Mouse (Mus musculus) lung, postnatal 36 days (tissue): ENCODE results near the gene Mark1.

ENCODE experiments used
- DNase-seq: peaks from one replicate; pipeline ENCODE4 v3.0.0; 2022; ENCODE audit warnings: mixed read lengths

Mark1 gene

DNA sequence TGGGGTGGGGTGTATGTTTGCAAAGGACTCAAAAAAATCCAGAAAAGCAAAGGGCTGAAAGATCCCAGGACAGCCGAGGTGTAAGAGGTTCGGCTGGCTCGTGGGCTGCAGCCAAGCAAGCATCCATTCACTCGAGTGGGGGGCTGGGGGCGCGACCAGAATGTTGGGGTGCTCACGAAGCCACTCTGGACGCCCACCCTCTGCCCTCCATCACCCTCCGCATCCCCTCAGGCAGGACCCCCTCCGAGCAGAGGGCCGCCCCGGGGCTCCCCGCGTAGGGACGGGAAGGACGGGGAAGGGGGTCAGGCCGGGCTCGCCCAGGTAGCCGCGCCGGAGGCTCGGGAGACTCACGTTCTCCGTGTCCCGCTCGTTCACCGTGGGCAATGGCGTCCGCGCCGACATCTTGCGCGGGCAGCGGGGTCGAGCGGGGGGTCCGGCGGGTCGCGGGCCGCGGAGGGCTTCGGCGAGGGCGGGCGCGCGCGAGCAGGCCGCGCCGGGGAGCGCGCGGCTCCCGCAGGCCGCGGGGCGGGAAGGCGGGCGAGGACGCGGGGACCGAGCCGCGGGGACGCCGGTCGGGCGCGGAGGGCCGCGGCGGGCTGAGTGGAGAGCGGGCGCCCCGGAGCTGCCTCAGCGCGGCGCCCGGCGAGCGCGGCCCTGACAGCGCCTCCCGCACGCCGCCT is at the start of gene Mark1:
Gene Mark1 (minus strand): TSS at position 500 of the 680 bp plus-strand sequence.
- no peak for DNase-seq

DNA sequence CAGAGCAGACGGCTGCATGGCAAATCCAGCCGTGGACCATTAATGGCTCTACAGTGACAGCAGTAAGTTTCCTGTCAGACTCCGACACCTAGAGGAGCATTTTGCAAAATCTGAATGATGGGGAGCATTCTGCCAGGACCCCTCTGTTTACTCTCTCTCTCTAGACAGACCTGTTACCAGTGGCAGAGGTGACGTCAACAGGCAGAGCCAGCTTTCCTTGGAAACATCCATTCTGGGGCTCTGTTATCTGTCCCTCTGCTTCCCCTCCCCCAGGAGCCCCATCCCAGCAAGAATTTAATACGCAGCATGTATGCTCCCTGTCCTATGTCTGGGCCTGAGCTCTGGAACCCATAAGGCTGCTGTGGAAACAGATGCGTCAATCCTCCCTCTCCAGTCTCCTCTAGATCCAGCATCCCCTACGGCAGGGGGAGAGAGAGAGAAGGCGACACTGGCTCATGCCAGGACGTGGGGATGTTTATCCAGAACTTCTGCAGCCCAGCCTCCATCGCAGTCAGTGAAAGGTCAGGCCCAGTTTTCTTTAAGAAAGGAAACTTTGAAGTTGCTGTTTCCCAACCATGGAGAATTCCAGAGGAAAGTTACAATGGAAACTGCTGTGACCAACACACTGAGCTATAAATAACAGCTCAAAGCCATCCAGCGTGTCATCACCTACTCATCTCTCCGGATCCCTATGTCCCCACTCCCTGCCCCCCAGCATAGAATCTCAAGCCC is 48.3 kb upstream of the Mark1 start:
- peak; percentile 10 for DNase-seq

DNA sequence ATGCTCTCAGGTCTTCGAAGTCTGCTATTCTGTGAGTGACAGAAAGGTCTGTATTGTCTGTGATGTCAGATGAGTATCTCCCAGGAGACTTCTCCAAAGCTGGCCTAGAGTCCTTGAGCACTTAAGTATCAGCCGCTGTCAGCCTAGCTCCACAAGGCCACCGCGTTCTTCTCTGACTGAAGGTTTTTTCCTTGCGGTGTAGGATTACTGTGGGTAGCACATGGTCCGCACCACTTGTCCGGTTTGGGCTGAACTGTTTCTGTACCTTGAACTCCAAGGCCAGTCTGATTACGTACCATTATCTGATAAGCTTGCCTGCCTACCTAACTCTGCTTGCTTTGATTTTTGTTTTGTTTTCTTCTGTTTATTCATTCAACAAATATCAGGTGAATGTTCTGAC is 47.1 kb upstream of the Mark1 start:
- DNase-seq, result no peak

DNA sequence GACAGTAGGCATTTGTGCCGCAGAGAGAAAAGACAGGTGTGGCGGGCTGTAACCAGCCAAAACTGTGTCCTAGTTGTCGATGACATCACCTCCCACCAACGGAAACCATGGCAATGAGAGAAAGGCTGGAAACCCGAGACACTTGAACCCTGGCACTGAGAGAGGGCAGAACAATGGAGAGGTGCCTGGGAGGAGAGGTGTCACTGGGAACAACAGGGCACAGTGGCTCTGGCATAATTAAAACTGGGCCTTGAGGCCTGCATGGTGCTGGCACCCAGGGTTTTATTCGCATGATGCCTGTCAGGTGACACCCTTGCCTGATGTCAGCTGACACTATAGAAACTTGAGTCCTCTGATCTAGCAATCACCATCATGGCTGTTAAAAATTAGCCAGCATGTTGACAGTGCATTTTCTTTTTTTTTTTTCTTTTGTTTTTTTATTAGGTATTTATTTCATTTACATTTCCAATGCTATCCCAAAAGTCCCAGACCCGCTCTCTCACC is 38.9 kb upstream of the Mark1 start:
- DNase-seq, result no peak

DNA sequence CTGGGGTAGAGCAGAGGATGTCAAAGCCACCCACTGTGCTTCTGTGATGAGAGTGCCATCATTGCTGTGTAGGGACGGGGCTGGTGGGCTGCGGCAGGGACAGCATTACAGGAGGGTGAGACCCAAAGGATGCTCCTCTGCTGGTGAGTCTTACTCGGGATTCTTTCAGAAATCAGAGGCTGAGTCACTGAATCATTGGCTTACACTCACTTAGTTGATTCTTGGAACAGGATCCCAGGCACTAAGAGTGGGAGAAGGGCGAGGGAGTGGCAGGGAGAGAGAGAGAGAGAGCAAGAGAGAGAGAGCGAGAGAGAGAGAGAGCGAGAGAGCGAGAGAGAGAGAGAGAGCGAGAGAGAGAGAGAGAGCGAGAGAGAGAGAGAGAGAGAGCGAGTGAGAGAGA is 31.2 kb upstream of the Mark1 start:
- no peak for DNase-seq

DNA sequence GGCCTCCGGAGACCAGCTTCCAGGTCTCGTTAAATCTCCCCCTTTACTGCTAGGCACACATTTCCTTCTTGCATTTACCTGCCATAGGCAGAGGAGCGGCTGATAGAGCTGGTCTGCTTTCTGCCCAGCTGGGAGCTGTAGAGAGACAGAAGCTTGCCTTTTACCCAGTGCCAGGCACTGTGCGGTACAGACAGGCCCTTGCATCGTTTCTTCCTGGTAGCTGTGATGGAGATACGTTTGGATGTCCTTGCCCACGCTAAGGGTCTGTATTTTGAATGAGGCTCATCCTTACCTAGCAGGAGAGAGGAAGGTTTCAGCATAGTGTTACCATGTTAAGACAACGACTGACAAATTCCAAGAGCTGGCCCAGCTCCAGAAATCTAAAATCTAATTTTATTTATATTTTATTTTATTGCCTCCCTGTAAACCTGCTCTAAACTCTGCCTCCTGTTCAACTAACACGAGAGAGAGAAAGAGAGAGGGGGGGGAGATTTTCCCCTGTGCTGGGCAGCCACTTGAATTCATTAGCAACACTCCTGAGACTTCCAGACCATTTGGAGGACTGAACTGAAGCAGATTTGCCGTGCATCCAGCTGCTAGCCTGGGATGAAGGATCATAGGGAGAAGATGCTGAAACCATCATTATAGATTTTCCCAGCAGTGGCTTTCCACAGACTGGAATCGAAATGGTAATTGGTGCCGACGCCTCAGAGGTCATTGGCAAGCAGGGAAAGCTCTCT is 21.2 kb upstream of the Mark1 start:
- no peak for DNase-seq

DNA sequence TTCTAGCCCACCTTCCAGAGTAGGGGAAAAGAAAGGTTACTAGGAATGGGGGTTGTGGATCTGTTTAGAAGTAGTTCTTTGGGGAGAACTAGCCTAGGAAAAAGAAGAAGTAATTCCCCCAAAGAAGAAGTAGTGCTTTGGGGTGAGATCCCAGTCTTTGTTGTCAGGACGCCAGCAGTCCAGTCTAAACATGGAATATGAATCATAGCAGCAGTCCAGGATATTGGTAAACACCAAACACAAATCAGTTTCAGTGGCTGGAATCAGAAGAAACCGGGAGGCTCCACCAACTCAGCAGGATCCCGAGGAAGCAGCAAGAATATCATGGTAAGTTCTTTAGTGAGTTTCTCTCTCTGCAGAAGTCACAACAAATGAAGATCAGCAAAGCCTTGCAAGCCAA is 13.2 kb upstream of the Mark1 start:
- no peak for DNase-seq

DNA sequence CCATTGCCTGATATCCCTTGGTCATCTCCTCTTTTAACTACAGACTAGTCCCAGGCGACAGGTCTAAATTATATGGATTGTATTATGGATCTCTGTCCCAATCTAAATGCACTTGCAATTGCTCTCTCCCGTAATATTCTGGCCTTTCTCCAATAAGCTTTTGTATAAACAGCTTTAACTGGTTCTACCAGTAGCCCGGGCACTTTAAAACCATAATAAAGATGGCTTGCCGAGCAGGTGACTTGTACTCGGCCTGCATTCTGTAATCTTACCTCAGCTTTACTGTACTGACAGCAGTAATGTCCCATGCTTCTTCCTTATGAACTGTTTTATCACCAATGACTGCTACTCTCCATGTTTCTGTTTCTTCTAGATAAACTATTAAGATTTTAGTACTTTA is 7.7 kb upstream of the Mark1 start:
- peak; percentile 26 for DNase-seq

DNA sequence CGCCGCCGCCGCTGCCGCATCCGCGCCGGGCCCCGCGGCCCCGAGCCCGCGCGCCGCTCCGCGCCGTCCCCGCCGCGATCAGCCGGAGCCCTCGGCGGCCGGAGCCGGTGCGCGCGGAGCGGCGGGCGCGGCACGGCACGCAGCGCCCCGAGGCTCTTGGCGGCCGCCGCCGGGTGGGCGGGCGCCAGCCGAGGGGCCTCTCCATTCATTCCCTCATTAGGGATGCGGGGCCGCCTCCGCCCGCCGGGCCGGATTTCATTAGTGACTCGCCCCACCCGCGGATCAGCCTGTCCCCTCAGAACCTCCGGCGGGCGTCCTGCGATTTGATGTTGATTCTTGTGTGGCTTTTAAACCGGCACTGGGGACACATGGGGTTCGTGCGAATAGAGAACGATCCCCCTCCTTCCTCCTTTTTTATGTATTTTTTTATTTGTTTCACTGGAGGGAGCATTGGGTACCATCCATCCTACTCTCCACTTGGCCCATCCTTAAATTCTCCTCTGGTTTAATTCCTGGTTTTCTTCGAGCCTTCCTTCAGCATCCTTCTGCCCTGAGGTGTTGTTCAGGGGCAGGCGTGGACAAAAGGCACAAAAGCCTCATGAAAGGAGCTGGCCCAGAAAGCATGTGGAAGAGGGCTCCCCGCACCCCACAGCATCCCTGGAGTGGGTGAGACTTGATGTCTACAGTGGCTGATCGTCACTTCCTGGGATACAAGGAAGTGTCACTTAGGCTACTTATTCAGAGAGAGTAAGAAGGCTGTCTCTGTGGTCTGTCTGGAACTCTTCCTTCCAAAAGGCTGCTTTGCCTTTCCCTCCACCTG is 620 bp upstream of the Mark1 start:
- DNase-seq, result no peak

DNA sequence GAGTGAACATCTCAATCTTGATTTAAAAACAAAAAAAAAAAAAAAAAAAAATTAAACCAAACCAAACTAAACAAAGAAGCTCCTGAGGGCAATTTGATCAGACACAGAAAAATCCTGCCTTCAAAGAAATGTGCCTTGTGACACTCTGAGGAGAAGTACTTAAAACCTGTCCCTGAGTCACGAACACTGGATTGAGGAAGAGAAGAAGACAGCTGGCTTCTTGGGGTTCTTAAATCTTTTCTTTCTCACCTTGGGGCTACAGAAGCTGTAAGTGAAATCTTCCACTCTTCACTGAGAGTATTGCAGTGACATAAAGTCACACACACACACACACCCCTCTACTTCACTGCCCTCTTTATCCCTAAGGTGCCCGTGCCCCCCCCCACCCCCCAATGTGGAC is 739 bp downstream of the Mark1 start:
- DNase-seq, result no peak

DNA sequence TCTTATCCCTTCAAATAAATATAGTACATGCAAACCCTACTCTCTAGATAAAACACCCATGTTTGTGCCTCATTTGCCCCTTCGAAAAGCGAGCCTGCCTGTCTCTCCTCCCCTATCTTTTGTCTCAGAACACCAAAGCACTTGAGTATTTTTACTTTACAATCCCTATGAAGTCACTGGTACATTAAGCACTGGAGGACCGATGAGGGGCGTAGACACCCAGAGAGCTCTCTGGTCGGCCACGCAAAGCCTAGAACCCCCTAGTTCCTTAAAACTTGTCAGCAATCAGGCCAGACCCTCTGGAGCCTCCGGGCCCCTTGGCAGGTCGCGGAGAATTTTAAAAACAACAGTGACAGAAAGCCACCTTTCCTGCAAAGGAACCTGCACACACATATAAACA is 1.2 kb downstream of the Mark1 start:
- no peak for DNase-seq

DNA sequence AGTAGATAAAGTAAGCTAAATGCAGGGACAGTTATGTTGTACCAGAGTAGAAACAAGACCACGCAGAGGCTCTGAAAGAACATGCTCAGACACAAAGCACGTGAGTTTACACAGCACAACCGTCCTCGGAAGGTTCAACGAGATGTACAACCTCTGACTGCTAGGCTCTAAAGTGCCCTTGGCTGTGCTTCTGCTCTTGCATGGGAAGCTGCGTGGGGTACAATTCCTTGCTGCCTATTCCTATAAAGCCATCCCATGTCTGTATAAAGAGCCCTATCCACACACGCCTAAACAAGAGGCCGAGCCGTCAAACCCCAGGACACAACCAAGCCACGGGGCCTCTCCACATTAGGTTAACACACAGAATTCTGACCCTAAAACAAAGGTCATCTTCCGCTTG is 1.9 kb downstream of the Mark1 start:
- DNase-seq, result no peak

DNA sequence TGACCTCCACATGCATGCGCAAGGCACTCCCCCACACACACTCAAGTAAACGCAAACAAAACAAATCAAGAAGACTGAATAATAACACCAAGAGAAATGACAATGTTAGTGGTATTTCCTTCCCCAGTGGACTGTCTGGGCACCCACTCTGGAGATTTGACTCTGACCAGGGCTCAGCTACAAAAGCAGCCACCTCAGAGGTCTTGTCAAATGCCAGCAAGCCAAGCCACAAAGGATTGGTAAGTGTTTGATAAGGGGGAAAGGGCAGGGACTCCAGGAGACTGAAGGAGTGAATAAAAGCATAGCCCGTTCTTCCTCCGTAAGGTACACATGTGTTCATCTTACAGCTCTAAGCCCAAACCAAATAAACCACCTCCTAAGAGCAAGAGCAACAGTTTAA is 4.0 kb downstream of the Mark1 start:
- no peak for DNase-seq

DNA sequence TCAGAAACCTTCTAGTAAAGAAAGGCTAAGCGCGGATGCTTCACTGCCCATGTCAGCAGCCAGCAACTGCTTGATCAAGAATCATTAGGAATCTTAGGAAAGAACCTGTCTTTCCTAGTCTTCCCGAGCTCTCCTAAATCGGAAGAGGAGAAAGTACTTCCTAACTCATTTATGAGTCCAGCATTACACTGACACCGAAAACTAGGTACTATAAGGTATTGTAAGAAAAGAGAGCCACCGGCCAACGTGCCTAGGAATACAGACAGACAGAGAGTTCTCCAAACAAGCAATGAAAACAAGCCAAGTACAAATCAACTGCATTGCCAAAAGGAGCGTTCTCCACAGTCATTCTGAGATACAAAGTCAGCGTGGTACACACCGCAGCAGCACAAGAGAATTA is 8.2 kb downstream of the Mark1 start:
- DNase-seq, result no peak

DNA sequence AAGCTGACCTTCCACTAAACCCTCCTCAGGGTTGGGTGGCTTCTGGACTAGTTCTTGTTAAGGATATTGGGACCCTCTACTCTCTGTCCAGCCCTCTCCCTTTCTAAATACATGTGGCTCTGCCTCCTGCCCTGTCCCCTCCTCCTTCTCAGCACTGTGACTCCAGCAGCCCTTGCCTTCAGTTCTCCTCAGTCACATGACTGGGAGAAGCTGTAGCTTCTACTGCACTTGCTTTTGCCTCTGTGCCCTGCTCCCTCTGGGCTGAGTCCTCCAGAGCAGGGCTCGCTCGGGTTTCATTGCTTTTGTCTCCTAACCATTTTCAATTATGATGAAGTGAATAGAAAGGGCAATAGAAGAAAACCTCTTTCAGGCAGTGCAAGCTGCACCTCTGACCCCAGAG is 12.6 kb downstream of the Mark1 start:
- DNase-seq, result no peak

DNA sequence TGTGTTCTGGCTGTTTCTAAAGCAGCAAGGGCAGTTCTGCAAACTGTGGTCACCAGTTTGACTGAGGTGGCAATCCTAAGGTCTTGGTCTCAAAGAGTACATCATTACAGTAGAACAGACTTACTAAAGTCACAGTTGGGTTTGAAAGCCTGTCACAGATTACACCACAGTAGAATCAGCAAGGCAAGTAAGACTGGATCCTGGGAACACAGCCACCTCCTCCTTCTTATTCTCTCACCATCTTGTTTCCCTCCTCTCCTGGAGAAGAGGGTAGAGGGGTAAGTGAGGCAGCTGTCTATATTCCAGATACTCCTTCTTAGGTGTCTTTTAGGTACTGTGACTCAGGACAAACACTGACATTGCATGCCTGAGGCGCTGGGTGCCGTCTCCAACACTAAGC is 14.6 kb downstream of the Mark1 start:
- no peak for DNase-seq

DNA sequence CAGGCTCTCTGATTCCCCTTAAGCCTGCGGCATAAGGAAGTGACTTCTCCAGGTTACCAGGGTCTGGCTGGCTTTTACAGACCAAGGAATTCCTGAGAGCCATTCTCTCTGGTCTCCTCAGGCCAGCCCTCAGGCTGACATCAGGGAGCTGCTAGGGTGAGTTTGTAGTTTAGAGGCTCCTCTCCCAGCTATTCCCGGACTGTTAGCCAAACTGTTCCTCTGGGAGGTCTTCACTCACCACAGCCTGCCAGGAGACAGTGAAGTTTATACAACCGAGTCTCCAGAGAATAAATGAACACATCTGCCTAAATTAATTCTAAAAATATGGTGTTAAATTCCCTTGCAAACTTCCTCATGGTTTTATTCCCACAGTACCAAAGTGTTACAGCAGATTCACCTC is 15.6 kb downstream of the Mark1 start:
- no peak for DNase-seq

DNA sequence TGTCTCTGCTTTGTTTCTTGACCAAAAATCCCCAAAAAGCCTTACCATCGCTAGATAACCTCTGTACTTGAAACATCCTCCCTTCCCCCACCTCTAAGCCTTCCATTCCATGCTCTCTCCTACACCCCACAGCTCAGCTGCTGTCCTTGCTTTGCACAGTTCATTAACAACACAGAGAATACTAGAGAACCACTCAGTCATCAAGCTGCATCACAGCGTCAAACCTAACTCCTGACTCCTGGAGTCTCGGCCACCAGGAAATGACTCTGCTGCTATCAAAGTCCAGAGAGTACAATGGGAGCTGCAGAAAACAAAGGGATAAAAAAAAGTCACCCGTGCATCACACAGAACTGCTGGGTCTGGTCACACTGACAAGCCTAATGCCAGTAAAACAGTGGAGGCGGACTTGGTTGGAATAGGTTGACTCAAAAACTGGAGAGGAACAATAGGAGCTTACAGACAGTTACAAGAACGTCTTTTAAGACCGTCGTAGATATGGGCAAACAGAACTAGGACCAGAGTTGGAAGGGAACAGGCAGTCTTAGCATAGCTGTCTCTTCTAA is 27.1 kb downstream of the Mark1 start:
- DNase-seq, result no peak

DNA sequence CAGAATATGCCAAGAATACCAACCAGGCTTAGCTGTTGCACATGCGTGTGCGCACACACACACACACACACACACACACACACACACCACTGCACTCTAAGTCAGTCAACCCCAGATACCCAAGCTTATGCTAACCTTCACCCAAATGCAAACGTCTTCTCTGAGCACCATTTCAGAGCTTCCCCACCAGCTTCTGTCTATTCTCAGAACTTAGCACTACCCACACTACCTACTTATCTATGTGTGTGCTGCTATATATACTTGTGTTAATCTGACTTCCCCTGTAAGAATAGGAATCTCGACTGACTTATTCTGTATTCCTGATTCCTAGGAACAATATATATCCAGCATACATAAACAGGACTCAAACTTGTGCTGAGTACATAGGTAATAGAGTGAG is 30.0 kb downstream of the Mark1 start:
- no peak for DNase-seq

DNA sequence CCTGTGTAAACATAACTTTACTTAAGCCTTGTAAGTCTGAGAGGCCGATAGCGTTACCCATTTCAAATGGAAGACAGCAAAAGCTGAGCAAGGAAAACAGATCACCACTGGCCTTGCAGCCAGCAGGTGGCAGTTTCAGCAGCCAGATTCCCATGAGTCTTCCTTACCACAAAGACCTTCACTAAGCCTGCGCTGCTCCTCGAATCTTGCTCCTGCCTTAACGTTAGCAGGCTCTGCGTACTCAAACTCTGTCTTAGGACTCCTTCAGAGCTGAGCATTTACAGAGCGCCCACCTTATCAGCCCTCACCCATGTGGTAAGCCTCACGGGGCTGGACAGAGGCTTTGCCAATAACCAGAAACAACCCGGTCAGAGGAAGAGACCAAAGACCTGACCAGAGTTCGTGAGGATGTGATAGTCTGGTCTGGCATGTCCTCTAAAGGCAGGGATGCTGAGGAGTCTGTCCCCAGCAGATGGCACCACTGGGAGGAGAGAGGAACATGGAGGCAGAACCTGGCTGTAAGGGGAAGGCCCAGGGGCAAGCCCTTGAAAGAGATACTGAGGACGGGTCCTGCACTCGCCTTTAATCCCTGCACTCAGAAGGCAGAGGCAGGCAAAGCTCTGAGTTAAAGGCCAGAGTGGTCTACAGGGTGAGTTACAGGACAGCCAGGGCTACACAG is 33.5 kb downstream of the Mark1 start:
- peak; percentile 54 for DNase-seq

DNA sequence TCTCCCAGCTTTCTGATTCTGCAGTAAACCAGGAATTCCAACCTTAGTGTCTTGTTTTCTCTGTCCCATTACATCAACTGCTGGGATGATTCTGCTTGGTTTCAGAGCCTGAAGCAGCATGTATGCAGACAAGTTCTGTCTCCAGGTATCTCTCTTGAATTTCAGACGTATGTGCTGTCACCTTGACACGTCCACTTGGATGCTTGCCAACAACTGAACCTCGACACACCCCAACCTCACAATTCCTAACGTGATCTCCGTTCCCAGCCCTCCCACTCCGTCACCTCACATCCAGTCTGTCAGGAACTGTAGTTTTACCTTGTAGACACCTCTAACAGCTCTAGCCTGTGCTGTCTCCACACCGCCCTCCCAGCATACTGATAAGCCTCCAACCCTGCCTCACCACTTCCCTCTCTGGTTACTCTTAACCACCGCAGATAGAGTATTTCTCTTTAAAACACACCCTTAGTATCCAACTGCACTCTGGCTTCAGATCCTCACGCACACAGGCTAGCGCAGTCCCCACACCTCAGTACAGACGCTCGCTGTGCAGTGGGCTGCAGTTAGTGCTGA is 36.2 kb downstream of the Mark1 start:
- DNase-seq, result no peak

DNA sequence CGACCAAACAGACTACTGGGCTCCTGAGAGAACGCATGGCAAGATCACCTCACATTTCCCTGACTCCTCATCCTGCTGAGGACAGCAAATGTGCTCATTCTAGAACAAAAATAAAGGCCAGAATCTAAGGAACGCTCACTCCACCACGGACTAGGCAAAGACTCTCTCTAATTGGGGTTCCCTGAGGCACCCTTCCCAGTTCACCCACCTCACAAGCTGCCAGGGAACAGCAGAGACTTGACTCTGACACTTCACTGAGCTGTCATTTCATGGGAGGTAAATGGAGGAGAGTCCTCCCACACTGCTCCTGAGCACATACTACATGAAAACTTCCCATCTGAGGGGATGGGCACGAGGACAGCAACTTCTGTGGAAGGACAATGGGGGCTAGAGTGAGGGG is 37.5 kb downstream of the Mark1 start:
- DNase-seq, result no peak
